Mouse (Mus musculus) retina, postnatal 7 days (tissue): ENCODE measurements around the gene Gm49325.
A peak's percentile ranks its signal among the peaks of the same experiment; 100 is the strongest.

Experiments used
- DNase-seq: peaks from one replicate; pipeline ENCODE4 v3.0.0-alpha.2; 2012; ENCODE audit warnings: low read depth, low spot score

Gm49325 gene

DNA sequence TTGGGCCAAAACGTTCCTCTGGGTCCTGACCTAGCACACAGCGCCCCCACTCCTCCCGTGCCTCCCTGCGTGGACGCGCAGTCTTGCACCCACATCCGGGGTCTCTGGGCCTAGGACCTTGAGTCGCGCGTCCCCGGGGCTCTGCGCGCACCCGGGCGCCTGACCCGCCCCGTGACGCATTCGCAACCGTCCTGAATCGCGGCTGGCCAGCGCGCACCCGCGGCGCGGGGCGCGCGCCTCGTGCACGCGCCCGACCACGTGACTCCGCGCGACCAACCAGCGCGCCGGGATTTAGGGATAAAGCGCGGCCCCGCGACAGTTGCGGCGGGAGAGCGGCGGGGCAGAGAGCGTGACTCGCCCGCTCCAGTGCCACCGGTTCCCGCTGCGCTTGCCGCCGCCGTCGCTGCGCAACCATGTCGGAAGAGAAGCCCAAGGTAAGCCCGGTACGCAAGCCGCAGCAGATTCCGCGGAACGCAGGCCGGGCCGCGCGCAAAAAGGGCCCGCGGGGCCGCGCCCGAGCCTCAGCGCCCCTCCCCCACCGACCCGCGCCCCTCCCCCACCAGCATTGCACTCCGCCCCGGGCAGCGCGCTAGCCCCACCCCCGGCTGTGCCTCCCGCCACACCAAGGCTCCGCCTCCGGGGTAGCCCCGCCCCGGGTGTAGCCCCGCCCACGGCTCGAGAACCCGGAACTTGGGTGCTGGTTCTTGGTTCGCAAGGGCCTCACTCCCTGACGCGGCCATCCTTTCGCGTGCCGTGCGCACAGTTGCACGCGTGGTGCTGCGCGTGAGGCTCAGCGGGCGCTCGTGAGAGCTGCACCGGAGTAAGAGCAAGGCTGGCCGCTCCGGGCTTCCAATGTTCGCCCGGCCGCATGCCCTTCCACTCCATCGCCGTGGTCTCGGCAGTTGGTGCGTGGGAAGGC is at the start of gene Gm49325, which contains the start of gene Sumo3:
Gm49325 (plus strand) TSS at position 290 of the 919 bp plus-strand sequence.
Sumo3 (plus strand) TSS at position 190 of the 919 bp plus-strand sequence.
- DNase-seq = peak; percentile 85

DNA sequence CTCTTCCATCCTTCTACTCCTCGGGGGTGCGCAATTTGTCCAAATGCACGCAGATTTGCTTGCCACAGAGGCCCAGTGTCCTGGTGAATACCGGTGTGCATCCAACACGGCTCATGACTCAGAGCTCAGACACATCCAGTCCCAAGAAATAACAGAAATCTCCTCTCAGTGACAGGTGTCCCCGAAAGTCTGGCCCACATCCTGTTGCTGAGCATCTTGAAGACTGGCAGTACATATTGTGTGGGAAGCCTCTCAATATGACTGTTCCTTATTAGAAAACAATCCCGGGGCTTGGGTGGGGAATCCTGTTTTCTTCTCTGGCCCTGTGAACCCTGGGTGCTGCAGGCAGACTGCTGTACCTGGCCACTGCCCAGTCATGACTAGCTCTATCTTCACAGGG is 49.4 kb upstream of the Gm49325 start:
- DNase-seq = no peak

DNA sequence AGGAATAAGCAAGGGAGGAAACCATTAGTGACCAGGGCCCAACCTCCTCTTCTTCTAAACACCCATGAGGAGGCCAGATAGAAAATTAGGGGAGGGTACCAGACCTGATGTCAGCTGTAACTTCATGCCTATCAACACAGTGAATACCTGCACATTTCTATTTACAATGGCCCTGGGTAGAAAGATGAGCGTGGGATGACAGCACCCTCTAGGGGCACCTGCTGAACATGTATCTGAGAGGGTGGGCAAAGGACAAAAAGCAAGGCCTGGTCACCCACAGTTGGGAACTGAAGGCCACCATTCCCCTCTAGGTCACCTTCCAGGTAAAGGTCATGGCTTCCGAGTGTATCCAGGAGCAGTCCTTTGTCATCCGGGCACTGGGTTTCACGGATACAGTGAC is 48.4 kb upstream of the Gm49325 start:
- no peak for DNase-seq

DNA sequence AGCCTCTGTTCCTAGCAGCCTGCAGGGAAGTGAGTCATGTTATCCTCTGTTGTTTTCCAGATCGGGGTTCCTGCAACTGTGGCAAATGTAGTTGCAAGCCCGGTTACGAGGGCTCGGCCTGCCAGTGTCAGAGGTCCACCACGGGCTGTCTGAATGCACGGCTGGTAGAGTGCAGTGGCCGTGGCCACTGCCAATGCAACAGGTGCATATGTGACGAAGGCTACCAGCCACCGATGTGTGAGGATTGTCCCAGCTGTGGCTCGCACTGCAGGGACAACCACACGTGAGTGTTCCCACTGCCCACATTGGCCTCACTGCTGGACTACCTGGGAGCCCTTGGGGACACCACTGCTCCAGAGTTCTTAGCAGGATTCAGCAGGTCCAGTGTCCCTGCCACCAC is 45.9 kb upstream of the Gm49325 start:
- DNase-seq = no peak

- DNase-seq = no peak
These were observed 45.2 kb upstream of the Gm49325 start for GRCm38 (mm10) chr10:77560830-77561229.

- no peak for DNase-seq
These were observed 44.5 kb upstream of the Gm49325 start for GRCm38 (mm10) chr10:77561508-77561907.

GRCm38 (mm10) chr10:77565005-77565404 is 41.0 kb upstream of the Gm49325 start:
- DNase-seq = no peak

DNA sequence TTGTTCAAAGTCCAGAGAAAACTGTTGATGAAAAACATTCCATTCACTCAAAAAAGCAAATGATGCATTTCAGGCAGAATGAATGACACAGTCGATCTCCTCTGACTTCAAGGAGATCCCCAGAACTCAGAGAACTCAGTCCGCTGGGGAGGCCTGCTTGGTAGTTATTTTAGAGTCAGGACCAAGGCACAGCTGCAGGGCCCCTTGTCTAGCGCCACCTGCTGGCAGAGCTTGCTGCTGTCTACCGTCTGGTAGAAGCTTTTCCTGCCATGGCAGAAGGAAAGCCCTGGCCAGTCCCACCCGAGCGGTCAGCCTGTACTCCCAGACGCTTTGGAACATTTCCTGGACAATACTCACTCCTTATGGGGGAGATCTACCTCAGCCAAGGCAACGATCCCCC is 39.3 kb upstream of the Gm49325 start:
- no peak for DNase-seq

DNA sequence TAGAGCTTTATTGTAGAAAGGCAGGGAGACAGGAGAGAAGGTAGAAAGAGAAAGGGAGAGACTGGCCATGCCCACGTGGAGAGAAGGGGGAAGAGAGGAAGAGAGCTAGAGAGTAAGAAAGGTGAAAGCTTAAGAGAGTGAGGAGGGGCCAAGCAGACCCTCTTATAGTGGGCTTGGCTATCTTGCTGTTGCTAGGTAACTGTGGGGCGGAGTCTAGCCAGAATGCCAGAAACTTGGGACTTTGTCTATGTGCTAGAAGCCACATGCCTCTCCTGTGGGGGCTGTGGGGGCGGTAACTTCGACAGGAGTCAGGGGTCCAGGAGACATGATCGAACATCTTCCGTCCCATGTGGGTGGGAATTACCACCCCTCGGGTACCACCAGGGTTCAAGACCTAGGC is 36.5 kb upstream of the Gm49325 start:
- no peak for DNase-seq

DNA sequence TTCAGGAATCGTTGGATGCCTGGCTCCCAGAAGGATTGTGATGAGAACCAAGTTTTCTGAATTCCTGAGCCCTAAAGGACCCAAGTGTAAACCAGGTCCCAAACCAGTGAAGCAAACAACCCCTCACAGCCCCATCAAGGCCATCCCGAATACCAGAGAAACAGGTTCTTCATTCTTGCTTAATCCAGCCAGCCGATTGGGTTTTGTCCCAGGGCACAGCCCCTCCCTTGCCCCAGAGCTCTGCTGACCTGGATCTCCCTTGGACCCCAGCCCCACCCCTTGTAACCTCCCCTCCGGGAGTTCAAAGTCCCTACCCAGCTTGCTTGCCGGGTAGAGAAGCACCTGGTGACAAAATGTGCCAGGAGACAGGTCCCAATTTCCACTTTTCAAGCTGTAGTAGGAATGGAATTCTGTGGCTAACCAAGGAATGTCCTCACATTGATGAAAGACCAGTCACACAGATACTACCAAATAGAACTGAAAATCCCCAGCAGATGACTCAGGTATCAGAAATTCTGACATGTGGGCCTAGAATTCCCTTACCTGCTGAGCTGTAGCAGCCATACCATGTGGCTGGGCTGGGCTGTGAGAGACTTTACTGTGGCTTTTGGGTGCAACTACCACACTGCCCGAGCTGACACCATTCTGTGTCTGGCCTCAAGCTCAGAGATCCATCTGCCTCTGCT is 35.9 kb upstream of the Gm49325 start:
- DNase-seq = no peak

GRCm38 (mm10) chr10:77572225-77572624 is 33.8 kb upstream of the Gm49325 start:
- DNase-seq = no peak

DNA sequence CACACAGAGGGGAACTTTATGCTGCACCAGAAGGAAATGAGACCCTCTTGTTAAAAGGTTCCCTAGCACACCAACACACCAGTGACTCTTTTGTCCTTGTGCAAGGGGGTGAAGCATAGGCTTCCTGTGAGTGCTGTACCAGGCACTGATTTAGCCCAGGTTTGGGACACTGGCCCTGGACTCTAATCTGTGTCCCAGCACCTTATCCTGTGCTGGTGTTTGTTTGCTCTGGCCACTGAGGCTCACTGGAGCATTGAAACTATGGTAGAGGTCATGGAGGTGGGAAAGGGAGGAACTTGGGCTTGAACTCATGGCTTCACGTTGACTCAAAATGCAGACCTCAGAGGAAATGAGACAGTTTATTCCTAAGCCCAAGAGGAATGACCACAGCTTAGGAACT is 32.8 kb upstream of the Gm49325 start:
- no peak for DNase-seq

GRCm38 (mm10) chr10:77580027-77580920 is 25.7 kb upstream of the Gm49325 start:
- no peak for DNase-seq

GRCm38 (mm10) chr10:77581023-77581407 is 25.0 kb upstream of the Gm49325 start:
- no peak for DNase-seq

GRCm38 (mm10) chr10:77581408-77582284 is 24.4 kb upstream of the Gm49325 start, which contains the start of gene Pttg1ip:
TSS of gene Pttg1ip (plus strand) at chr10:77581720.
- DNase-seq = peak; percentile 96

DNA sequence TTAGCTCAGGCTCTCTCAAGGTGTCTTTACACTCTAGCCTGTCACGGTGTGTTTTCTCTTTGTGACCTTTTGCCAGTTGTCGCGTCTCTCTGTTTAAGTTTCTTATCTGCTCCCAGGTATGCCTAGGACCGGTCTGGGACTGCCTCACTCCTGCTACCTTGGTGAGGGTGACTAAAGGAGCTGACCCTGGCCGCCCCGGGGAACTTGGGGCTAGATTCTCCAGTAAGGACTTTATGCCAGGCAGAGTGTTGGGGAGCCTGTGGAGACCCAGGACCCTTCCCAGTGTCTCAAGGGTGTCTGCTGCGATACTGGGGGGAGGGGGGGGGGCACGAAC is 23.7 kb upstream of the Gm49325 start:
- DNase-seq = no peak

DNA sequence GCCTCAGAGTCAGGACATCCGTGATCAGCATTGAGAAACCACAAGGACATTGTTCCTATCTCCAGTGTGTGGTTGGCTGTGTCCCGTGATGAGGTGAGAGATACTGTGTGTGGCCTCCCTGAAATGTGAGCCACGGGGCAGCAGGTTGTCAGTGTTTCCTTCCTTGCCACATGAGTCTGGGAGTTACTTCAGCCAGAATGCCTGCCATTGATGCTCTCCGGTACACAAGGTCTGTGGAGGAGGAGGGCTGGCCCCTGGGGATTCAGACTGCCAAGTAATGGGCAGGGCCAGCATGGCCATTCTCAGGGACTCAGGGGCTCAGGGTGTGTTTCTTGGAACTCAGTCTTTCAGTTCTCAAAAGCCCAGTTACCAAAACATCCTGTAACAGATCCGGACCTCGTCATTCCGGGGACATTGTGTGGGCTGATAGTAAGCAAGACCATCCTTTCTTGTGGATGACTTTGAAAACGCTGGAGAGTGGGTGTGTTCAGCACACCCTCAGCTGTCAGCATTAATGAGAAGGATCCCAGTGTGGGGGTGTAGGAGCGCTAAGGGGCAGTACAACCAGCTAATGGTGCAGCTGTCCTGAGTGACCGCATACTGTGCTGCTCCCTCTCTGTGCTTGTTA is 22.1 kb upstream of the Gm49325 start:
- DNase-seq = no peak

- no peak for DNase-seq
These were observed 19.4 kb upstream of the Gm49325 start for GRCm38 (mm10) chr10:77586637-77587036.

DNA sequence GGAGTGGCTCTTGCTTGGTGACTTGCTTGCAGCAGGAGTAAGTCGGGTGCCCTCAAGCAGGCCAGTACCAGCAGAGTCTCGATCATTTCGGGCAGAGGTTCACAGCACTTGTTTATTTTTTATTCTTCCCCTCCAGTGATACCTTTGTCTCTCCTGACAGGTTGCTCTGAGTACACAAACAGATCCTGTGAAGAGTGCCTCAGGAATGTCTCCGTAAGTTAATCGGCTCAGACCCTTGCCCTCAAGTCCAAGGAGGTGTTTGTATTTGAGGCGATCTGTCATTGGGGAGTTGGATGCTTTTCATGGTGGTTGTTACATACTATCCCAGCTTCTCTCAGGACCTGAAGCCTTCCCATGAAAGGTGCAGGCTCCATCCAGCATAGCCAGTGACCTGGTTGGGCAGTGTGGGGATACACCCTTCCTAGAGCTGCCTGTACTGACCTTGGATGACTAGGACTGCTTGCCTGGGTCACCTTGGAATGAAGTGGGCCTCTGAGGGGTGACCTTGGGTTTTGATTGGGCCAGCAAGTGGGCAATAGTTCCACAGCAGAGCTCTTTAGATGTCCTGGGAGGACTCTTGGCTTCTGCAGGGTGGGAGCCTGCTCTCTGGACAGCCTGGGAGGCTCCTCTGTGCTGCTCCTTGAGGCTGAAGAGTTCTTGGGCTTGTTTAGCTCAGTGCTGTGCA is 18.8 kb upstream of the Gm49325 start:
- DNase-seq = no peak

GRCm38 (mm10) chr10:77588036-77588435 is 18.0 kb upstream of the Gm49325 start:
- DNase-seq = no peak
